Mouse (Mus musculus) limb, embryonic 10.5 days (tissue): ENCODE data around the gene Sbno1. TPM values are rescaled to one million over a fixed set of nuclear protein-coding genes. Genes with fewer than 3 reads are reported as not detected.

Experiments
- DNase-seq: peaks from one replicate; pipeline ENCODE4 v3.0.0-alpha.2; 2017; ENCODE audit warnings: low spot score
- H3K27ac ChIP-seq: fragments of 300-500 bp; sonication (generic); 2 replicates; pipeline ENCODE4 v1.5.1; 2016; ENCODE audit warnings: mild to moderate bottlenecking
- H3K27me3 ChIP-seq: fragments of 300-500 bp; sonication (generic); 2 replicates; pipeline ENCODE4 v1.6.1; 2016; ENCODE audit warnings: low read depth, mild to moderate bottlenecking; ENCODE audit not compliant: poor library complexity, severe bottlenecking
- H3K36me3 ChIP-seq: fragments of 300-500 bp; sonication (generic); 2 replicates; pipeline ENCODE4 v1.6.1; 2016; ENCODE audit warnings: mild to moderate bottlenecking, moderate library complexity
- H3K4me1 ChIP-seq: fragments of 300-500 bp; sonication (generic); 2 replicates; pipeline ENCODE4 v1.6.1; 2016
- H3K4me3 ChIP-seq: fragments of 300-500 bp; sonication (generic); 2 replicates; pipeline ENCODE4 v1.5.1; 2016; ENCODE audit warnings: mild to moderate bottlenecking, moderate library complexity
- H3K9me3 ChIP-seq: fragments of 300-500 bp; sonication (generic); replicated peaks from 2 replicates; pipeline ENCODE4 v1.6.1; 2016; ENCODE audit warnings: mild to moderate bottlenecking
- WGBS: fragments of 180-500 bp; shearing (Covaris S2); methylation state at CpG from one replicate; pipeline ENCODE4 v1.1.7; 2016; 5-methylcytosine and 5-hydroxymethylcytosine counted together
- polyA plus RNA-seq: library from polyadenylated mRNA; unstranded; fragments of >200 nt; fragmentation: Nextera tagmentation; extraction: Ambion mirVana; gene quantifications from 2 replicates; pipeline ENCODE4 v1.2.1, GENCODE M21; 2016

Sbno1 gene
- polyA plus RNA-seq, 1 experiment from 2014 or later = 93.6 TPM

- H3K27ac ChIP-seq = no peak overlapping the region; the same call in 1 of the 2 replicates
- no peak overlapping the region for H3K4me3 ChIP-seq
- no peaks in the 10 kb centered on the region for H3K27me3 ChIP-seq
- 88% methylated on average over 15 of the region's 15 CpGs for WGBS
- H3K9me3 ChIP-seq = no peaks in the 10 kb centered on the region
- H3K4me1 ChIP-seq = peaks cover 13% of the 10 kb centered on the region; the same call in 1 of the 2 replicates
- DNase-seq = no peak
- H3K36me3 ChIP-seq = peaks cover 100% of the 10 kb centered on the region
Measured at GRCm38 (mm10) chr5:124452494-124453228, 26.9 kb upstream of the Sbno1 start.

DNA sequence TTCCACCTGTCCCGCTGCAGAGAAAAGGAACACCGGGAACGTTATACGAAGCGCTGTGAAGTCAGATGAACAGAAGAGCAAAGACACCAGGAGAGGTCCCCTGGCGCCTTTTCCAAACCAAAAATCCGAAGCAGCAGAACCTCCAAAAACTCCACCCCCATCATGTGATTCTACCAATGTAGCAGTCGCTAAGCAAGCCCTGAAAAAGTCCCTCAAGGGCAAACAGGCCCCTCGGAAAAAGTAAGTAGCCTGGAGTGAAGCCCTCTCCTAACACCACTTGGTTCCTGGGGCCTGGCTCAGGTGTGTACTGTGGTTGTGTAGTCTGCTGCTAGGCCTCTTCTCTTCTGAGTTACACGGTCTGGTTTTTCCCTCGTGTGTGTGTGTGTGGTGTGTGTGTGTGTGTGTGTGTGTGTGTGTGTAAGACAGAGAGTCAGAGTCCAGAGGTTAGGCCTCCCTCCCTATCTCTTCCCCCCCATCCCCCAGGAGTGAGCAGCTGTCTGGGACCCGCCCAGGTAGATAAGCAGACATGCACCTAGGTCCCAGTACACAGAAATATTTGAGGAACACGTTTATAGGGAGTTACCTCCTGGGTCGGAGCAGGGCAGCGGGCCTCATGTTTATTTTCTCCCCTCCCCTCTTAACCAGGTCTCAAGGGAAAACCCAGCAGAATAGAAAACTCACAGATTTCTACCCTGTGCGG lies 25.0 kb upstream of the Sbno1 start:
- 90% methylated on average over 16 of the region's 16 CpGs for WGBS
- Histone ChIP-seq H3K27me3 (no peaks in the 10 kb centered on the region), H3K27ac (no peak overlapping the region), H3K36me3 (peaks cover 94% of the 10 kb centered on the region), H3K9me3 (no peaks in the 10 kb centered on the region), H3K4me3 (no peak overlapping the region), H3K4me1 (peaks cover 29% of the 10 kb centered on the region)
- DNase-seq = no peak

DNA sequence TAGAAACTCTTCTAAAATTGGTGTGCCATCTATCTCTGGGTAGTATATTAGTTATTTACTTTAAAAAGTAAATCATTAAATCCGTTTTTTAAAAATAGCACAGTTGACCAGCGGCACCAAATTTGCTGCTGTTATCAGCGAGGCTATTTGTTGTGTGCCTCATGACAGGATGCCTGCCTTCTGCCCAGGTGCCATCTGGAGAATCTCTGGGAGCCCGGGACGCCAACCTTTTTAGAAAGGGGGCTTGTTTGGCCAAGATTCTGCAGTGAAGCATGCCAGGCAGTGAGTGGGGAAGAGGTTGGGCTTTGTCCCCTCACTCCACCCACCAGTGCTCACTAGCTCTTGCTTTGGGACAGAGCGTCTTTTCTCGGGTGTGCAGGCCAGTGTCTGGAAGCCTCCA lies 24.2 kb upstream of the Sbno1 start:
- Histone ChIP-seq H3K4me3 (no peak overlapping the region), H3K9me3 (no peaks in the 10 kb centered on the region), H3K4me1 (peaks cover 30% of the 10 kb centered on the region), H3K36me3 (peaks cover 87% of the 10 kb centered on the region), H3K27me3 (no peaks in the 10 kb centered on the region), H3K27ac (no peak overlapping the region)
- DNase-seq = no peak
- WGBS = 93% methylated on average over 7 of the region's 7 CpGs

DNA sequence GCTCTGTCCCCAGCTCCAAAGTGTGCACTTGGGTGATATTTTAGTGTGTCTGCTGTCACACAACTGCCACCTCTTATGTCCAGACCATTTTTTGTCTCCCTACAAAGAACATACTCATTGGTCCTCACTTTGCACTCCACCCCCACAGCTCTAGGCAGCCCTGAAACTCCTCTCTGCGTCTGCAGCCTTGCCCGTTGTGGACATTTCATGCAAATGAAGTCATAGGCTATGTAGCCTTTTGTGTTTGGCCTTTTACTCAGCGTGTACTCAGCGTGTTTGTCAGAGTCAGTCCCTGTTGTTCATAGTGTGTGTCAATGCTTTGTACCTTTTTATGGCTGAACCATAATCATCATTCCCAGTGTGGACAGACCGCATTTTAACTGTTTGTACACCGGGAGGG lies 23.7 kb upstream of the Sbno1 start:
- Histone ChIP-seq H3K27ac (no peak overlapping the region), H3K4me3 (no peak overlapping the region)
- DNase-seq = no peak

DNA sequence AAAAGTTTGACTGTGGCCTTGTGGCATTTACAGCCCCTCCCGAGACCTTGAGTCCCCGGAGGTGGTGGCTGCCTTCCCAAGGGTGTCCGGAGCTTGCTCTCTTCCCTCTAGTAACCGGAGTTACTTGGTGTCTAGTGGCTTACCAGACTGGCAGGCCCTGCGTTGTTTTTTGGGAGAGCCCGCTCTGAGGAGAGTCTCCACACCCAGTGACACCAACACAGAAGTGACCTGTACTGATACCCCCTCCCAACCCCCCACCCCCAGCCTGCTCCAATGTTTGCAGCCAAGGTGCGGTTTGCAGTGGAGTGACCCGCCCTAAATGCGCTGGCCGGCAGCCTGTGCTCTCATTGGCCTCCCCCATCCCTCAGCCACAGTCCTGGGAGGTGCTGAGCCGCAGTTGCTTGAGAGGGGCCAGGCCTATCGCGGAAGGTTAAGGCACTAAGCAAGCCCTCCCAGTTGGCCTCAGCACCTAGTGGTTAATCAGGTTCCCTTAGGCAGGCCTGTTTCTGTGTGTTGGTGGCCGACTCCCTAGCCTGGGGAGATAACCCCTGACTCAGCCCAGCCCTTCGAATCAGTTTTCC lies 20.6 kb upstream of the Sbno1 start:
- Histone ChIP-seq H3K4me1 (peaks cover 28% of the 10 kb centered on the region), H3K4me3 (peak overlapping the region; percentile 95), H3K9me3 (no peaks in the 10 kb centered on the region), H3K36me3 (peaks cover 55% of the 10 kb centered on the region), H3K27me3 (no peaks in the 10 kb centered on the region), H3K27ac (peak overlapping the region; percentile 94)
- DNase-seq = peak; percentile 75
- under 1% methylated on average over 15 of the region's 15 CpGs for WGBS

More for the DNA sequence above, 23.7 kb upstream of the Sbno1 start:
- Histone ChIP-seq H3K4me1 (peaks cover 36% of the 10 kb centered on the region), H3K9me3 (no peaks in the 10 kb centered on the region), H3K27me3 (no peaks in the 10 kb centered on the region), H3K36me3 (peaks cover 81% of the 10 kb centered on the region)
- WGBS = 93% methylated on average over 6 of the region's 6 CpGs

GRCm38 (mm10) chr5:124445621-124446293 lies 20.0 kb upstream of the Sbno1 start:
- no peaks in the 10 kb centered on the region for H3K9me3 ChIP-seq
- peak overlapping the region; percentile 95 for H3K4me3 ChIP-seq
- H3K27me3 ChIP-seq = no peaks in the 10 kb centered on the region
- 2% methylated on average over 73 of the region's 77 CpGs for WGBS
- peak overlapping the region; percentile 94 for H3K27ac ChIP-seq
- peaks cover 49% of the 10 kb centered on the region for H3K36me3 ChIP-seq
- H3K4me1 ChIP-seq = peaks cover 31% of the 10 kb centered on the region
- peak; percentile 76 for DNase-seq

DNA sequence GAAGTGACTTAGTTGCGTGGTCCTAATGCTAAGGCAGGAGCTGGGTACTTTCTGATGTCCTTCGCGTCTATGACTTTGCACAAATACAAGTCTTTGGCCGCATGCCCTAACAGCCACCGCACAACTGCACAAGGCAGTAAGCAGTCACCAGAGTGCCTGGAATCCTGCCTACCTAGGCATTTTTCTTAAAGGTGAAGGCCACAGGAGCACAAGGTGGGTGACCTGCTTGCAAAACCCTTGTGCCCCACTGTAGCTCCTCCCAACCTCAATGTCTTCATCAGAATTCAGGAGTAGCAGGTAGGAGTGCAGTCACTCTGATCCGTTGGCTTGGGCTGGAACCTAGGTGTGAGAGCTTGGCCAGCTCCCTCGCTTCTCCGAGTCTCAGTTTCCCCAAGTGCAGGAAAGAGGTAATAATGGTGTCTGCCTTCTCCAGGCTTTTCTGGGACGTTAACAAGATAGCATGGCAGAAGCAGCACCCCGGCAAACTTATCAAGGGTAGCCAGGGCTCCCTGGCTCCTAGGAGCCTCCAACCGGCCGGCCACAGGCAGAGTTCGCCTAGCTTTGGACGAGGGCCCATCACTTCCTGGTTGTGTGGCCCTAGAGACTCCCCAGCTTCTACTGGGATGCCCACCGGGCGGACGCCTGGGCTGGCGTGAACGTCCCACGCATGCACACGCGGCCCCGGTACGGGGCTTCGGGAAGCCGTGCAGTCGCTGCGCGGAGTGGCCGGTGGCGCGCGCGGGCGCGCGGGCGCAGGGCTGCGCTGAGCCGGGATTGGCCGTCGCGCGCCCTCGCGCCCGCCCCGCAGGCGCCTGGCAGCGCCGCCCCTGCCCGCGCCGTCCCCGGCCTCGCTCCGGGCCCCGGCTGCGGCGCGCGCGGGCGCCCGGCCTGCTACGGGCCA lies 19.1 kb upstream of the Sbno1 start:
- Histone ChIP-seq H3K27me3 (no peaks in the 10 kb centered on the region), H3K4me3 (peak overlapping the region; percentile 95), H3K4me1 (peaks cover 34% of the 10 kb centered on the region), H3K36me3 (peaks cover 40% of the 10 kb centered on the region), H3K9me3 (no peaks in the 10 kb centered on the region), H3K27ac (peak overlapping the region; percentile 94)
- WGBS = 16% methylated on average over 66 of the region's 66 CpGs
- peak; percentile 76 for DNase-seq

GRCm38 (mm10) chr5:124444208-124444607 lies 18.4 kb upstream of the Sbno1 start:
- Histone ChIP-seq H3K9me3 (no peaks in the 10 kb centered on the region), H3K27ac (no peak overlapping the region), H3K36me3 (peaks cover 33% of the 10 kb centered on the region), H3K27me3 (no peaks in the 10 kb centered on the region), H3K4me3 (peak overlapping the region; percentile 95; the same call in 1 of the 2 replicates), H3K4me1 (peaks cover 34% of the 10 kb centered on the region)
- no peak for DNase-seq
- WGBS = 75% methylated on average over 3 of the region's 3 CpGs

- no peak overlapping the region for H3K27ac ChIP-seq
- DNase-seq = no peak
- H3K36me3 ChIP-seq = peaks cover 18% of the 10 kb centered on the region
- H3K9me3 ChIP-seq = no peaks in the 10 kb centered on the region
- no peaks in the 10 kb centered on the region for H3K27me3 ChIP-seq
- no peak overlapping the region for H3K4me3 ChIP-seq
- WGBS = 94% methylated on average over 2 of the region's 2 CpGs
- peaks cover 33% of the 10 kb centered on the region for H3K4me1 ChIP-seq
Measured at GRCm38 (mm10) chr5:124442628-124443027, 16.8 kb upstream of the Sbno1 start.

GRCm38 (mm10) chr5:124440094-124440701 lies 14.4 kb upstream of the Sbno1 start:
- H3K4me3 ChIP-seq = peak overlapping the region; percentile 82
- peak; percentile 79 for DNase-seq
- peak overlapping the region; percentile 91 for H3K27ac ChIP-seq
- WGBS = under 1% methylated on average over 30 of the region's 30 CpGs
- H3K27me3 ChIP-seq = no peaks in the 10 kb centered on the region
- H3K36me3 ChIP-seq = peaks cover 5% of the 10 kb centered on the region; the same call in 1 of the 2 replicates
- H3K9me3 ChIP-seq = no peaks in the 10 kb centered on the region
- H3K4me1 ChIP-seq = peaks cover 18% of the 10 kb centered on the region

DNA sequence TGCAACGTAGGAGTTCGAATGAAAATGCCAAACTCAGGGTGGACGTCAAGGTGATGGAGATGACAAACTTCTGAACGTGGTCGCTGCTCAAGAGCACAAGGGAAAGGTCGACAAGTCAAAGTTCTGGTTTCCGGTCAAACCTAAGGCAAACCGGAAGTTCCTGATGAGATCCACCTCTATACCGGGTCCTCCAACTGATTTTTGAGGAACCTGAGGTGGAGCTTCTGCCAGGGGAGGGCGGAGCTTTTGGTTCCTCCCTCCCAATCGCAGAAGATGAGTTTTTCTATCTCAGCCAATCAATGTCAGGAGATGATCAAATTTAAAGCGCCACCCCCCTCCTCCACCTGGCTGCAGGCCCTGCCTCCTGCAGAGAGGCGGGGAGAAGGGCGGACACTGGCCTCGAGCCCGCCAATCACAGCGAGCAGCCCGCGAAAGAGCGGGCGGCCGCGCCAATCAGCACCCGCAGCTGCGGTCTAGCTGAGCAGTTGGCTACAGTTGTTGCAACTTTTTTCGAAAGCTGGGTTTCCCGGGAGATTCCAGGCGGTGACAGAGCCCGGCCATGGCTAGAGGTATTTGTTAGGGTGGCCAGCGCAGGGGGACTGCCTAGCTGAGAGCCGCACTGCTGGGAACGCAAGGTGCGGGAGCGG lies 13.8 kb upstream of the Sbno1 start, which contains the start of gene Kmt5a:
TSS of gene Kmt5a (plus strand) at position 484 of the 647 bp plus-strand sequence.
- Histone ChIP-seq H3K9me3 (no peaks in the 10 kb centered on the region), H3K4me3 (peak within 1 kb of the TSS; percentile 82), H3K27me3 (no peaks in the 10 kb centered on the region), H3K27ac (peak within 1 kb of the TSS; percentile 91), H3K4me1 (peaks cover 12% of the 10 kb centered on the region), H3K36me3 (peaks cover 5% of the 10 kb centered on the region; the same call in 1 of the 2 replicates)
- peak; percentile 92 for DNase-seq
- WGBS = under 1% methylated on average over 34 of the region's 34 CpGs
